Mouse (Mus musculus) right cerebral cortex, postnatal 36 days (tissue): Measurements from ENCODE around the gene Ddx23.
A peak's percentile ranks its signal among the peaks of the same experiment; 100 is the strongest.

Experiments used
- DNase-seq, 2 experiments: peaks; one replicate each; pipeline ENCODE4 v3.0.0; 2022; ENCODE audit warnings: low spot score in 2 of 2, mixed read lengths in 1 of 2

The Ddx23 gene

DNA sequence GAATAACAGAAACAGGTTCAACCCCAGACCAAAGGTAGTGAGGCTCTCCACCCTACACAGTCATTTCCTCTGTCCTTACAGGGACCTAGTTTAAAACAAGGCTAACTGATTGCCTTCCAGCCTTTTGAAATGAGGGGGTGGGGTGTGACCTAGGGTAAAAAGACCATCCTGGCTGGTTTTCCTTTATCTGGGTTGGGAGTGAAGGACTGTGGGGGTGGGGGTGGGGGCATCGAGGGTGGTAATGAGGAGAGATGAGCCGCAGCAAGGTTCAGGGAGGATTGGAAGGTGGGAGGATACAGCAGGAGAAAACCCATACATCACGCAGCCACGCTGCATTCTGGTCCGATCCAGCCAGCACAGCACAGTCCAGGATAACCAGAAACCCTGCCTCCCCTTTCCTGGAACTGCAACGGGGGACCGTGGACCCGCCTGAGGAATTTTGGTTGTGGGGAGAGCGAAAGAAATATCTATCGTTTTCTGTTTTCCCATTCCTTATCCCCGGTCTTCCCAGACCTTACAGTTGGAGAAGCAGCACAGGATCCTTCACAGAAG is 12.4 kb upstream of the Ddx23 start:
- no peak for DNase-seq

DNA sequence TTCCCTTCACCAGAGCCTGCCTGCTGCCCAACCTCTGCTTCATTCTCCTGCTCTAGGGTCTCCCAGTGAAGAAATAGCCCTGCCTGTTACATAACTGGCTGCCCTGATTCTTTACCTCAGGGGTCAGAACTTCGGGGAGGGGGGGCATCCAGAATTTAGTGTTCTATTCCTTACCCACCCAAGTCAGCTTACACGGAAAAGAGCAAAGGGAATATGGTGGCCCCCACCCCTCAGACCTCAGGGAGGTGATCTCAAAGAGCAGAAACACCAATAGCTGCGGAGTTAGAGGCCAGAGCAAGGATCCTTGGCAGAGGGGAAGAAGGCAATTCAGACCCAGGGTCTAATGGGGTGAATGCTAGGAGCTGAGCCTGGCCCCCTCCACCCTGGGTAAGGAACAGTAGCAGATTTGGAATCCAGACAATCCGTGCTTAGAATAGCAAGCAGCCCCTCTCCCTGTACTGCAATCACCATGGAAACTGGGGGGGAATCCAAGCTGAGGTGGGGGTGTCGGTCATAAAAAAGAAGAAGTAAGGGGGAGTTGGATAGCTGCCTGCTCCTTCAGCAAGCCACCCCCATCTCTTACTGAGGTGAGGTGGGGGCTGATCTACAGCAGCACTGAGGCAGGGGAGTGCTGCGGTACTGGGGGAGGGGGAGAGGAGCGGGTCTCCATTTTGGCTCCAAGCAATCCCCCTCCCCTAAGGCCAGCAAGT is 11.7 kb upstream of the Ddx23 start:
- DNase-seq: no peak

DNA sequence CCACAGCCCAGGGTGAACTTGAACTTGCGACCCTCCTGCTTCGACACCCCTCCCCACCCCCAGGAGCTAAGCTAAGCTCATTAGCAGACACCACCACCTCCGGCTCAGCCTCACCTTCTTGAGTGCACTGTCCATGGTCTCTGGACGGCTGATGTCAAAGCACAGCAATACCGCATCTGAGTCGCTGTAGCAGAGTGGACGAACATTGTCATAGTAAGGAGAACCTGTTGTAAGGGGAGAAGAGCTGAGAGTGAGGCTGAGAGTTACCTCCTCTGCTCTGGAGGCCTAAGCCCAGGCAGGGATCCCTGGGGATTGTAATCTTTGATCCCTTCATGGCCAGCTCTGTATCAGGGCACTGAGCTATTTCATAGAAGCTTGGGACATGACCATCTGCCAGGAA is 11.0 kb upstream of the Ddx23 start:
- no peak for DNase-seq

DNA sequence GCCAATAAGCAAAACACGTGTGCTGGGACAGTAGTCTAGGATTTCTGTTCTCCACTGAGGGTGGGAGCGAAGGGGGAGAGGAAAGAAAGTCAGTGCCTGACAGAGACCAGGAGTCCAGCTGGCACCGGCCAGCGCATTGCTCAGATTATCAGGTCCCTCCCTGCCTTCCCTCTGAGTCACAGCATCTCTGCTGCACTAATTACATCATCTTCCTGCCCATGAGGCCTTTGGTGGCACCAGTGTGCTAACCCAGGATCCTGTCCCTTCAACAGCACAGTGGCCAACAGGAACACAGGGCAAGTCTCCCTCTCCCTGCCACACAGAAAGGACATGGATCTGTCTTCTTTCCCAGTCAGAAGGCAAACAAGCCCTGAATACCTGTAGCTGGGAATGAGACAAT is 9.9 kb upstream of the Ddx23 start:
- DNase-seq: no peak

DNA sequence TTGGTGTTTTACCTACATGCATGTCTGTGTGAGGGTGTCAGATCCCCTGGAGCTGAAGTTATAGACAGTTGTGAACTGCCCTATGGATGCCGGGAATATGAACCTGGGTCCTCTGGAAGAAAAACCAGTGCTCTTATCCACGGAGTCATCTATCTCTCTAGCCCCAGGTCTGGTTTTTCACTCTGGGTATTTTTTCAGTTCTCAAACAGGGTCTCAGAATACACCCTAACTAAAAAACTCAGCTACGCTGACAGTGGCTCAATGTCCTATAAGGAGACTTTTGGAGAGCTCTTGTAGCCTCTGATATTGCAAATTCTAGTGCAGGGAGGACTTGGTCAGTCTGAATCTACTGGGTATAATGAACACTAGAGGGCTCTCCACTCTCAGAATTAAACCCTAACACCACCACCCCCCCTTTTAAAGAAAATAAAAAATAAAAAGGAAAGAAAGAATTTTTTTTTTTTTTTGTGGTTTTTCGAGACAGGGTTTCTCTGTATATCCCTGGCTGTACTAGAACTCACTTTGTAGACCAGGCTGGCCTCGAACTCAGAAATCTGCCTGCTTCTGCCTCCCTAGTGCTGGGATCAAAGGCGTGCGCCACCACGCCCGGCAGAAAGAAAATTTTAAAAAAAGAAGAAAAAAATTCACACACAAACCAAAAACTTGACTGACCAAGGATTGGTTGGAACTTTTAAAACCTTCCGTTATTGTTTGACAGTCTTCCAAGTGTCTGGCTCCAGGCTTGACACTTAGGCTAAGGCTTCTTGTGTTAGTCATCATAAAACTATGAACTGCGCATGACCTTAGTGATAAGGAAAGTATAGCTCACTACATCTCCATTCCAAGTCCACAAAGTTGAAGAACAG is 1.6 kb upstream of the Ddx23 start:
- no peak for DNase-seq

DNA sequence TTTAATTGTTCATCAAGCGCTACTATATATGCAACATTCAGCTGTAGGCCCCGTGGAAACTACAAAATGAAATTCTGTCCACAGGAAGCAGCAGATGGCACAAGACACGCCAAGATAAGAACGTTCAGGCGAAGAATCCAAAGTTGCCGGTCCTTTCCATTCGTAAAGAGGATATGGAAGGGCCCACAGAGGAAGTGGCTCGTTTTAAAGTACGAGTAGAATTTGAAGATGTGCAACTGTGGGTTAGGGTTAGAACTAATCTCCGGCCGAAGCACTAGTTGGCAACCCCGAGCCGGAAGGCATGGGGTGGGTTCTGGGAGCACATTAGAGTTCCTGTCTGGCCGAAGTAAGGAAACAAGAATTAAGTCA is 512 bp downstream of the Ddx23 start:
- no peak for DNase-seq

DNA sequence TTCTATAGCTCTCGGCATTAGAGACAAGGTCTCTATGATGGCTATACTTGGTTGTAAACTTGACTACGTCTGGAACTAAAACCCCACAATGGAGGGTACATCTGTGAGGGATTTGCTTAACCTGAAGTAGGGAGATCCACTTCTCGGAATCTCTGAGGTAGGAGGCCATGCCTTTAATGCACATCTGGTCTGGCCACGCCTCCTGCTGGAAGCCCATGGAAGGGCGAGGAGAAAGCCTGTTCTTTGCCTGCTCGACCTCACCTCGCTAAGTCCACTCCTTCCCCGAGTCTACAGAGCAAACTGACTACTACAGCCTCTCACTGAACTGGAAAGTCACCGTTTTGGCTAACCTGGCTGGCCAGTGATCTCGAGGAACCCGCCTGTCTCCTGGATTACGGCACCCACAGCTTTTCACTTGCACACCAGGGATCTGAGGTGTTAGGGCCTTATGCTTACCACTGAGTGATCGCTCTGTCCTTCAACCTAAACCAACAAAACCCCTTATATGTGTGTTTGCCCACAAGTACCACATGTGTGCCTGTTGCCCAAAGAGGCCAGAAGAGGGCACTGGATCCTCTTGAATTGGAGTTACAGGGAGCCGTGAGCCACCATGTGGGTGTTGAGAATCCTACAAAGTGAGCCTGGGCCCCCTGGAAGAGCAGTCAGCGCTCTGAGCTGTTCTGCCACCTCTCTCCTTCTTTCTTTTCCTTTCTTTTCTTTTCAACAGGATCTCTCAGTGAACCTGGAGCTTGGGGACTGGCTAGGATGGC is 5.5 kb downstream of the Ddx23 start:
- no peak for DNase-seq

DNA sequence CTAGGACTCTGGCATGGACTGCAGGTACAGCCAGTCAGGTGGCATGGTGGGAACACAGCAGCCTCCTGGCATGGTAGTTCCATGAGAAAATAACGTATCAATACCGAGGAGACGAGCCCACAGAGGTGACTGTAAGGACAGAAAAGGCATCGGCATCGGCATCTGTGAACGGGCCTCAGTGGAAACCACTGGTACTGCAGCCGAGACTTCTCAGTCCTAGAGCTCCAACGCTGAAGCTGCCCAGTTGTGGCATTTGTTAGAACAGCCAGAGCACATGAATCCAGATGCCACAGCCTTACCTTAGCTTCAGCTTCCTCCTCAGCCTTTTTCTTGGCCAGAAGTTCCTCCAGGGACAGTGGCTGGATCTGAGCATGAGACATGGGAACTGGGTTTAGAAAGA is 10.5 kb downstream of the Ddx23 start:
- no peak for DNase-seq

DNA sequence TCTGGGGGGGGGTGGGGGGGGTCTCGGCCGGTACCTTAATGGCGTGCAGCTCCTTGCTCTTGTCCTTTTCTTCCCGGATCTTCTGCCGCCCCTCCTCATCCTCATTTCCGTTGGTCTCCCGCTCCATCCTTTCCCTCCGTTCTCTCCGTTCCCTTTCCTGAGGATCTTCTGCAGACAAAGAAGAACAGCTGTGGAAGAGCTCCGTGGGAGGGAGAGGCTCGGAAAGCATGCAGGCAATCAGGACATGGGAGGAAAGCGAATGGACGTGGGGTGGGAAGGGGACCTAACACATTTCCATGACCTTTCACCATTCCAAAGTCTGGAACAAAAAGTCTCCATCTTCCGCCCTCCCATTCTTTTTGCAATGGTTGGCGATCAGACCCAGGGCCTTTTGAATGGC is 11.3 kb downstream of the Ddx23 start:
- no peak for DNase-seq

DNA sequence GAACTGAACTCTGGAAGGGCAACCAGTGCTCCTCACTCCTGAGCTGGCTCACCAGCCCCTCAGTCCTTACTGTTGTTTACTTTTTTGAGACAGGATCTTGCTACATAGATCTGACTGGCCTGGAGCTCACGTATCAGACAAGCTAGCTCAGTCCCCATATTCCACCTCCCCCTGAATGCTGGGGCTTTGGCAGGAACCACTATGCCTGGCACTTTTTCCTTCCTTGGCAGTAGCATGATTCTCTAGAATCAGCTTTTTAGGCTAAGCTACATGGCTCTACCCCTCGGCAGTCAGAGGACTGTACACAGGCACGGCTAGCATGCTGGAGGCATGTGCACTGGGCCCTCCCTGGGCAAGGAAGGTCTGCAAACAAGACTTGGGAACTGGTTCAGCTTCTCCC is 14.6 kb downstream of the Ddx23 start:
- DNase-seq: no peak

DNA sequence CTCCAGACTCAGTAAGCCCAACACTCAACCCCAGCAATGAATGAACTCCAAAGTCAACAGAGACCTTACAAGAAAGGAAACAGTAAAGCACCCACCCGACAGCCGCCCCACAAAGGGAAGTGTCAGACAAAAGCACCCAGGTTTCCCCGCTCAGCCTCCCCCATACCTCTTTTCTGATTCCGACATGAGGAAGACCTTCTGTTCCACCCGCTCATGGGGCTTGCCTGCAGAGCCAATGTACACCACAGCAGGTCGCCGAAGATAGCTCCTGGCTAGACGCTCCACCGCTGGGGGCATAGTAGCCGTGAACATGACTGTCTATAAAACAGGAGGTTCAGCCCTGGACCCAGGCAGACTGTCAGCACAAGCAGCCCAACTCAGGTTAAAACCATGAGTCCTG is 15.4 kb downstream of the Ddx23 start:
- no peak for DNase-seq

DNA sequence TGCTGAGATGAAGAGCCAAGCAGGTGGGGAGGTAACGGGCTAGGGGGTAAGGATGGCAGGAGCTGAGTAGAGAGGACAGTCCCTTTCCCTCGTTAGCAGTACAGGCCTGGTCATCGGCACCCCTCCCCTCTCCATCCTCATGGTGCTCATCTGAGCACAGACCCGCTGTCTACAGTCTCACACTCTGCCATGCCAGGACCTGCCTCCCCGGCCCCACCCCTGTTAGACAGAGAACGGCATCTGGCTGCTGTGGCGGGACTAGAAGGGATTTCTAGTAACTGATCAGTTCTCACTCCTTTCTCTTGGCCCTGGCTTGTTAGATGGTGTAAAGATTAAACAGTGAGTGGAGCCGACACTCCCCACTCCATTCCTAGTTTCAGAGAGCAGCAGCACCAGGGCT is 16.0 kb downstream of the Ddx23 start:
- DNase-seq: no peak

DNA sequence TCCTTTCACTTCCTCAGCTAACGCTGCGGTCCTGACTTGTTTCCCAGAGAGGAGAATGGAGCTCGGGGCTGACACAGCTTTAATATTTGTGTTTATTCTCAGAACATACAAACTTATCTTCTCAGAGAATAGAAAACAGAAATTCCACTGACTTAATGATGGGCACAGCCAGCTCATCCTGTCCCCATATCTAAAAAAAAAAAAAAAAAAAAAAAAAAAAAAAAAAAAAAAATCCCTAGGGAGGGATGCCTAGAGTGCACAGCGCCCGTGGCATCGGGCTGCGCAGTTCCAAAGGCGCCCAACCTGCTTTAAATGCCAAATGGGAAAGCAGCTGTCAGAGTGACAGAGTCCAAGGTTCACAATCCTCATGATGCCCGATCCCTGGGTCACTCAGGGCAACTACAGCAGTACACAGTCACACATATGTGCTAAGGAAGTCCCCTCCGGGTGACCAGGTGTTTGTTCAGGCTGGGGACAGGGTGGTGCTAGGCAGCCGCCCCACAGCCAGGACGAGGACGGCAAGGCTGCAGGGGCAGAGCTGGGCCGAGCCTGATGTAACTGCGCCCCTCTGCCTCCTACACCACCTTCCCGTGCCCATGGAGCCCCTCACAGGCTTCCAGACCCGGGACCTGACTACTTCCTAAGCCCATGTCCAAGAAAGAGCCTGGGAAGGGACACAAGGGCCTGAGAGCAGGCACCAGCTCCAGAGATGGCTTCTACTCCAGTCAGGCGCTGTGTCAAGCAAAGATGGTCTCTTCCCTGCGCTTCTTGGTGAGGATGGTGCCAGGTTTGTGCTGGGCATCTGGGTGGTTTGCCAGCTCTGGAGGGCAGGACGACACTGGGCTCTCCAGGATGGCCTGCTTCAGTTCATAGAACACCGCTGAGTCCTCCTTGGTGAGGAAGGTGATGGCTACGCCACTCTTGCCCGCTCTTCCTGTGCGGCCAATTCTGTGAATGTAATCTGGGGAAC is 17.4 kb downstream of the Ddx23 start:
- no peak for DNase-seq

DNA sequence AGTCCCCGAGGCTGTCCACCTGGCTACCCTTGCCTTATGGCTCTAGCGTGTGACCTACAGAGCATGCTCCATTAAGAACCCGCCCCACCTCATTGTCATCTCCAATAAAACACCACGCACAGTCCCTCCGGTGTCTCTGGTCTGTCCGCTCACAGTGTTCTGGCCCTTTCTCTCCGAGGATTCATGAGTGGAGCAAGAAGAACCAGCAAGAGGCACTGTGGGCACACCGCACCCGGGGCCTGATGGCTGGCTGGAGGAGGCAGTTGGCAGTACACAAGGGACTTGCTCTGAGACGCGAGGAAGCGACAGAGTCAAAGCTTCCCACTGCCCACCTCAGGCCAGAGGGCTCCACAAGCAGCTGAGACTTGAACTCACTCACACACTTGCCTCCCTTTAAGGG is 18.3 kb downstream of the Ddx23 start:
- no peak for DNase-seq

DNA sequence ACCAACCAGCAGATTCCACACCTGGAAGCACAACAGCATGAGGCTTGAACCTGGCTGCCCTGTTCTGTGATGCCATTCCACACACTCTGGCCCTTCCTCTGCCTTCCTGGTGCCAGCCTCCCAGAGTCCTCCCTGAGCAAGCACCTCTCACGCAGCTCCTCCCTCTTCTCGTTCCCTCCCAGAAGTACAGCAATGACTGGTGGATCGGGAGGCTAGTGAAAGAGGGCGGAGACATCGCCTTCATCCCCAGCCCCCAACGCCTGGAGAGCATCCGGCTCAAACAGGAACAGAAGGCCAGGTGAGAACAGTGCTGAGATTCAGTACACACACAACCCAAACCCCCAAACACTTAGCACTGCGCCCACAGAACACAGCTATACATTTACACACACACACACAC is 22.5 kb downstream of the Ddx23 start:
- no peak for DNase-seq

DNA sequence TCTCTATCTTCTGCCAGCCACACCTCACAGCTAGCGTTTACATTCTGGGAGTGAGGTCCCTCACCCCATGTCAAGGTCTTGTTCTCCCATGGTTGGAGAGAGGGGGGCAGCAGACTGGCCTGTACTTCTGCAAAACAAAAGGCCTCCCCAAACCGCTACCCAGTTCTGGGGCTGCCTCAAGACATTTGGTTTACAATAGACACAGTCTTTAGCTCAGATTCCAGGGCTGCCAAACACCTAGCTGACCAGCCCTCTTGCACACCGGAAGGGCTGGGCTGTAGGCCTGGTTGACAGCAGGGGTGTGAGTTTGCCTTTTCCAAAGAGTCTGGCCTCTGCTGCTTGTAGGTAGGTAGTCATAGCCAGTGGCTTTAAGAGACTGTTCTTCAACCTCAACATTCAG is 25.5 kb downstream of the Ddx23 start:
- no peak for DNase-seq

DNA sequence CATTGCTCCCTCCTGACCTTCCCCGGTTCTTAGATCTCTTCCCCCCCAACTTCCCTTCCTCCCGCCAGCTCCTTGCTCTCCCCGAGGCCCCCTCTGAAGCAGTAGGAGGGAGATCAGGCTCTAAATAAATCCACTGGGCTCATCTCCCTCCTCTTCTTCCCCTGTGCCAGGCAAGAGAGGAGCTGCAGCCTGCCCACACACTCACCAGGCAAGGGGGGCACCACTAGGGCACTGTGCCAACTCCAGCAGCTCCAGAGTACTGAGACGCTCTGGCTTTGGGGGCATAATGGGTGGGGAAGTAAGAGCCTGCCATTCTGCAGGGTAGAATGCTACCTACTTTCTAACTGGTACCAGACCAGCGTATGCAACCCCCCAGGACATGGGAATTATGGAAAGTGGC is 26.2 kb downstream of the Ddx23 start:
- peak in 1 of 2 experiments; percentile 79 for DNase-seq

DNA sequence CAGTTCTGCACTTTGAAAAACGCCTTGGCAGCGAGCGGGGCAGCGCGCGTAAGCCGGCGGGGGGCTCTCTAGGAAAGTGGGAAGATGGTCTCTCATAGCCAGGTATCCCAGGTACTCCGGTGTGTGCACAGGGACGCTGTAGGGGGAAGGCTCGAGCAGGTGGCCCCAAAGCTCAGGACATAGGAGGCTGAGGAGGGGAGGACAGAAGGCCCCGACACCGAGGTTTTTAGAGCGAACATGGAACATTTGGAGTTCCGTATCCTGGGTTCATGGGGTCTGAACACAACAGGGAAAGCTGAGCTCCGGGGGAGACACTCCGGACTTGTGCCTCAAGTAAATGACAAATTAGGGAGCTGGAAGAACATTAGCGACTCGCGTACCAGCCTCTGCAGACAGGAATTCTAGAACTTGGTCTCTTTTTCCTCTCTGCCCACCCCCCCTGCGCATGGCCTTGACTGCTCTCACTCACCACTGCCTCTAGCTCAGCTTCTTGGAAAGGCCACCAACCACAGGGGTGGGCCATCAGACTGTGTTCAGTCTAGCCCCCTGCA is 27.3 kb downstream of the Ddx23 start:
- peak in 1 of 2 experiments; percentile 16 for DNase-seq

DNA sequence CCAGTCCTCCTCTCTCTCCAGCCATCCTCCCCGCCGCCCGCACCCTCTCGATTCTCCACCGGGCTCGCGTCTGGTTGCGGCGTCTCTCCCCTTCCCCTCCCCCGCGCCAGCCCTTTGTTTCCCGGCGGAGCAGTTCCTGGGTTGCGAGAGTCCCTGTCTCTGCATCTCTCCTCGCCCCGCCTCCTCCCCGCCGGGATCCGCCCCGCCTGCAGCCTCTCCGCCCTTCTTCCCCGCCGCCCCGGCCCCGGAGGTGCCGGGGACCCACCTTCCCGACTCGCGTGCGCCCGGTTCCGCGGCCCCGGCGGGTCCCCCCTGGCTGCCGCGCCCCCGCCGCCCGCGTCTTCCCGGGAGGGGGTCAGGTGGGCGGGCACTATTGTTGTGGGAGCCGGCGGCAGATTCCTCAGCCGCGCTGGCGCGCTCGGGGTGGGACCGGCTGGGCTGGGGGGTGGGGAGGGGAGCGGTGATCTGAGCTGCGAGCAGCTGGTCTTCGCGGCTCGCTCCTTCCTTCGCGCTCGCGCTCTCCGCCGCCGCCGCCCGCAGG is 28.1 kb downstream of the Ddx23 start:
- peak; percentile 76 to 81 for DNase-seq

DNA sequence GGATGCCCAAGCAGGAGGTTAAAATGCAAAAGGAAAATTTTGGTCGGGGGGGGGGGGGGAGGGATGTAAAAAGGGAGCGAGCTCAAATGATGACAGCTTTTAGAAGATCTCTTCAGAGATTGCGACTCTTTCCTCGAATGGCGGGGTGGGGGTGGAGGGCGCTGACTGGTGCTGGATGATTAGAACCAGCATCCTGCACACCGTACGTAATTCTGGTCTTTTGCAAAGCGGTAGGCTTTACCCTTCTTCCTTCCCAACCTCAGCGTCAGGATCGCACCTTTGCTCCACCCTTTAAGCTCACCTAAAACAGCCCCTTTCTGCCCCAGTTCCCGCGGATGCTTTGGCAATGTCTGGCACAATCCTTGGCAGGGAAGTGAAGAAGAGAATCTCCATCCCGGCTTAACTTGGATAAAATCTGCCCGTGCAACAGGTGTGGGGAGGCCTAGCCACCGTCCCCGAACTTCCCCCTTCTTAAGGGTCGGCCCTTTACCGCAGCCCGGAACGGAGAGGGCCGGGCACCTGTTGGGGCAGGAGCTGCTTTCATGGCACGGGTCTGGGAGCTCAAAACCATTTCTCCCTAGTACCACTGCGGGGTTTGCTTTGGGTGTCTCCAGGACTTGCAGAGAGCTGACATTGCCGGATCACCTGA is 28.7 kb downstream of the Ddx23 start:
- DNase-seq: no peak
